Mouse (Mus musculus) heart, adult 2 months (tissue): Measurements from ENCODE around the gene Rreb1. TPM values are rescaled to one million over a fixed set of nuclear protein-coding genes. Genes with fewer than 3 reads are reported as not detected.

Source experiments
- DNase-seq, 2 experiments: peaks; one replicate each; pipeline ENCODE4 v3.0.0; 2021
- H3K27ac ChIP-seq: fragments of 200-600 bp; 2 replicates; pipeline ENCODE4 v1.8.1; 2022
- H3K27me3 ChIP-seq: fragments of 200-500 bp; 2 replicates; pipeline ENCODE4 v1.6.1; 2012; ENCODE audit warnings: mild to moderate bottlenecking, low read length, inconsistent platforms, mixed read lengths; ENCODE audit not compliant: control insufficient read depth, insufficient read depth
- H3K36me3 ChIP-seq: fragments of 200-500 bp; 2 replicates; pipeline ENCODE4 v1.6.1; 2012; ENCODE audit warnings: low read length, inconsistent platforms; ENCODE audit not compliant: control insufficient read depth, insufficient read depth
- H3K4me1 ChIP-seq: fragments of 200-500 bp; 2 replicates; pipeline ENCODE4 v1.6.1; 2011; ENCODE audit warnings: low read length; ENCODE audit not compliant: control insufficient read depth, insufficient read depth
- H3K4me3 ChIP-seq: fragments of 200-600 bp; 2 replicates; pipeline ENCODE4 v1.8.1; 2022
- H3K79me2 ChIP-seq: fragments of 200-500 bp; replicated peaks from 2 replicates; pipeline ENCODE4 v1.6.1; 2012; ENCODE audit warnings: mild to moderate bottlenecking, inconsistent platforms, low read length, moderate library complexity, mixed read lengths; ENCODE audit not compliant: control insufficient read depth, insufficient read depth
- H3K9ac ChIP-seq: fragments of 200-500 bp; 2 replicates; pipeline ENCODE4 v1.6.1; 2012; ENCODE audit warnings: low read depth, mild to moderate bottlenecking, control low read depth, inconsistent platforms, low read length, mixed read lengths
- CTCF ChIP-seq: fragments of 200-600 bp; IDR thresholded peaks from 2 replicates; pipeline ENCODE4 v1.8.1; 2022; ENCODE audit warnings: antibody characterized with exemption, mild to moderate bottlenecking, moderate library complexity
- EP300 ChIP-seq: fragments of 200-500 bp; IDR thresholded peaks from 2 replicates; pipeline ENCODE4 v1.6.1; 2011; ENCODE audit warnings: low read depth, low read length, control low read depth; ENCODE audit not compliant: insufficient read depth
- POLR2A ChIP-seq: fragments of 200-500 bp; IDR thresholded peaks from 2 replicates; pipeline ENCODE4 v1.6.1; 2011; ENCODE audit warnings: mild to moderate bottlenecking, low read depth, low read length, control low read depth; ENCODE audit not compliant: insufficient read depth
- WGBS: fragments of 180-500 bp; shearing (Covaris S2); methylation state at CpG from one replicate; pipeline ENCODE4 v1.1.7; 2018; 5-methylcytosine and 5-hydroxymethylcytosine counted together
- intact Hi-C: fragments of 180-260 bp; cut with DNase I; formaldehyde crosslinking; loops from one replicate; pipeline ENCODE4 v1.15.1; 2025
- polyA plus RNA-seq: library from polyadenylated mRNA; depleted of rRNA; stranded (reverse); fragments of >200 nt; gene quantifications from 2 replicates; pipeline ENCODE4 v1.2.3, GENCODE M21; 2012
- total RNA-seq, 2 experiments: library from RNA; stranded (reverse); gene quantifications; 2 replicates each; pipeline ENCODE4 v1.2.3; 2021

The Rreb1 gene
- total and polyA plus RNA-seq, 3 experiments = 12.8 to 57.5 (median 34.3) TPM

DNA sequence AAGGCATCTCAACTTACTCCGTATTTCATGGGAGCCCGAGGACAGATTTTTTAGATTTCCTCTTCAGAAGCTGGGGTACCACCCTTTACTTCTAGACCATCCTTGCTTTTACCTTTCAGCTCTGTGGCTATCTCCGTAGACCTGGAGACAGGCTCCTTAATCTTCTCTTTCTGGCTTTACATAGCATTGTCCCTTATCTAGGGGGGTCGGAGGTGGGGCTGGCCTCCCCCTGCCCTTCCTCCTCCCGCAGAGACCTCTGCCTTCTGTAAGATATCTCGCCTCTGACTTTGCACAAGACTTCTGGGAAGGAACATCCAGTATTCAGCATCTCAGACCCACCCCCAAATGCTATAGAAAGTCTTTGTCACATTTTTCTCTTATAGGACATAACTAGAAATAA, 107.8 kb downstream of the Rreb1 start:
- TF ChIP-seq CTCF = no peak
- no peak for TF ChIP-seq EP300
- TF ChIP-seq POLR2A = no peak
- no peak overlapping the region for H3K9ac ChIP-seq
- no peak for DNase-seq
- H3K27ac ChIP-seq = no peak overlapping the region
- H3K4me3 ChIP-seq = no peak overlapping the region
- 72% methylated on average over 6 of the region's 6 CpGs for WGBS
- intact Hi-C loops = no loop called here
- H3K27me3 ChIP-seq = no peaks in the 10 kb centered on the region
- peaks cover 22% of the 10 kb centered on the region for H3K4me1 ChIP-seq
- peaks cover 6% of the 10 kb centered on the region for H3K79me2 ChIP-seq
- peaks cover 4% of the 10 kb centered on the region for H3K36me3 ChIP-seq

DNA sequence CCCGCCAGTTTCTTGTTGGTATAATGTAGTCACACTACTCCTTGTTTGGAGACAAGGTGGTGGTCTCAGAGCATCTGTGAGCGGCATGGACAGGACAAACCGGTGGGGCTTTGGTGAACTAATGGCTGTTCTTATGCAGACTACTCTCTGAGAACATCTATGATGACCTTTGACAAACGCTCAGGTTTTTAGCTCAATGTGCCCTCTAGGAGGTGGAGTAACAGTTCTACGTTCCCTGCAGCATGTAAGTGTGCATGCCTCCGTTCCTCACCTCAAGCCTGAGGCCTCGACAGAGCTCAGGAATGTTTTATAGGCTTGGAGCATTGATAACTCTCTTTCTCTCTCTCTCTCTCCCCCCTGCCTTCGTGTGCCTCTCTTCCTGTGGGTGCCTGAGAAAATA, 116.6 kb downstream of the Rreb1 start:
- DNase-seq = no peak
- H3K36me3 ChIP-seq = peaks cover 43% of the 10 kb centered on the region
- intact Hi-C loops = no loop called here

DNA sequence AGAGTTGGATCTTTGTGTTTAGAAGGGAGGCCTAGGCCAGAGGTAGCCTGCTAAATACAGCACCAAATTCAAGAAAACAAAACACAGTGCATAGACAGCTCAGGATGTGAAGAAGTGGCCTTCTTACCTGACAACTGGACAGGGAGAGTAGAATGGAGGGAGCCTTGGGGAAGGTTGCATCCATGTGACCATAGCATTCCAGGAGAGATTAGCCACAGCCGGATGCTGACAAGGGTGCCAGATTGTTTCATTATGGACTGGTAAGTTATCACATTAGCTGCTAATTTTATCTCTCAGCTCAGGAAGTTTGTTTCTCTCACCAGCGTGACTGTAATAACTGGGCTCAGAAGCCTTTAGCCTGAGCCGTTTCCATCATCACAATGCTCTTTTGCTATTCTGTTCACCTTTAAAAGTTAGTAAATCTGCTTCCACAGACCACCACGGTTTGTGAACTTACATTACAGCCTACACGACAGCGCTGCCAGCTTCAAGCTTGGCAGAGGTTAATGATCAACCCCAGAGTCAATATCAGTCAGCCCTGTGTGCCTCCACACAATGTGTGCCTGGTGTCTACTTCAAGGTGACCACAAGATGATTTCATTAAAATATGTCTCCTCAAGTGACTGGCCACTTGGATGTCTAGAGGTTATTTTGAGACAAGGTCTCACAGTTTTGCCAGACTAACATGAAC, 117.5 kb downstream of the Rreb1 start:
- Histone ChIP-seq H3K36me3 (peaks cover 44% of the 10 kb centered on the region), H3K4me3 (no peak overlapping the region), H3K27me3 (no peaks in the 10 kb centered on the region), H3K27ac (peak overlapping the region; percentile 72), H3K4me1 (peaks cover 9% of the 10 kb centered on the region), H3K9ac (no peak overlapping the region), H3K79me2 (peaks cover 3% of the 10 kb centered on the region)
- TF ChIP-seq EP300 = no peak
- TF ChIP-seq CTCF = no peak
- no peak for TF ChIP-seq POLR2A
- intact Hi-C loops = no loop called here
- WGBS = 29% methylated on average over 6 of the region's 6 CpGs
- peak in 1 of 2 experiments; percentile 28 for DNase-seq

More for the DNA sequence above, 116.6 kb downstream of the Rreb1 start:
- 71% methylated on average over 8 of the region's 8 CpGs for WGBS
- H3K27me3 ChIP-seq = no peaks in the 10 kb centered on the region
- H3K4me1 ChIP-seq = peaks cover 9% of the 10 kb centered on the region
- peaks cover 3% of the 10 kb centered on the region for H3K79me2 ChIP-seq
- H3K9ac ChIP-seq = no peak overlapping the region
- no peak overlapping the region; the same call in 1 of the 2 replicates for H3K27ac ChIP-seq
- no peak overlapping the region for H3K4me3 ChIP-seq
- TF ChIP-seq EP300 (no peak), POLR2A (no peak), CTCF (no peak)

DNA sequence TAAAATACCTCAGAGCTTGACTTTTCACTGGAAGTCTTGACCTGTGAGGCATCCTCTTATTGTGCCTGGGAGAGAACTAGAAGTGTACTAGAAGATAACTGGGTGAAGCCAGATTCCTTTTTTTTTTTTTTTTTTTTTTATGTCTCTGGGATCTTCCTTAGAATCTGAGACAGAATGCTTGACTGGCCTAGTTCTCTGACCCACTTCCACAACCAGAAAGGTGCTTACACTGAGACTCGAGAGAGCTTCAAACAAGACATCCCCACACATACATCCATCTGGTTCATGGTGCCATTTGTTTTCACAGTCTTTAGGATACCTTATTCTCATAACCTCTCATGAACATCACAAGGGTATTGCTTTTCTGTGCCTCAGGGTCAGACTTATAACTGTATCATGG, 118.2 kb downstream of the Rreb1 start:
- no peak for DNase-seq
- no peak for TF ChIP-seq EP300
- no peak for TF ChIP-seq POLR2A
- no peak for TF ChIP-seq CTCF
- peaks cover 9% of the 10 kb centered on the region for H3K4me1 ChIP-seq
- no peaks in the 10 kb centered on the region for H3K27me3 ChIP-seq
- peaks cover 3% of the 10 kb centered on the region for H3K79me2 ChIP-seq
- peak overlapping the region; percentile 72 for H3K27ac ChIP-seq
- no peak overlapping the region for H3K4me3 ChIP-seq
- 83% methylated on average over 1 of the region's 1 CpGs for WGBS
- intact Hi-C loops = no loop called here
- H3K9ac ChIP-seq = no peak overlapping the region
- peaks cover 44% of the 10 kb centered on the region for H3K36me3 ChIP-seq

DNA sequence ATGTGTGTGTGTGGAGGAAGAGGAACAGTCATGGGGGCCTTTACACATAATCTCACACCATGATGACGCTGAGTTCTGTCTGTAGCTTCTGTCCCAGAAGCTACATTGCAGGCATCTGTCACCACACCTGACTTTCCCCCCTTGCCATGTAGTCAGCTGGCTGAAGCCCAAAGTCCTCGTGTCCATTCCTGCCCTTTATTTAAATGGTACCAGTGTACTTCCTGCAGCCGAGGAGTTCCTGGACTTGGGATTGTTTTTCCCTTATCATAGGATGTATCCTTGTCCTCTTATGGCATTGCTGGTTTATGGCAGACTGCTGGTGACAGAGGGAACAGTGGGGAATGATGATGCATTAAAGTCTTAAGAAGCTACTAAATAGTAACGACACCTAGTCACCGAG, 120.6 kb downstream of the Rreb1 start:
- H3K9ac ChIP-seq = no peak overlapping the region
- peaks cover 38% of the 10 kb centered on the region for H3K36me3 ChIP-seq
- intact Hi-C loops = no loop called here
- H3K27me3 ChIP-seq = no peaks in the 10 kb centered on the region
- no peak overlapping the region for H3K27ac ChIP-seq
- H3K4me3 ChIP-seq = no peak overlapping the region
- peaks cover 5% of the 10 kb centered on the region for H3K79me2 ChIP-seq
- TF ChIP-seq POLR2A (no peak), EP300 (no peak), CTCF (no peak)
- DNase-seq = no peak
- WGBS = 56% methylated on average over 5 of the region's 5 CpGs
- peaks cover 9% of the 10 kb centered on the region for H3K4me1 ChIP-seq

DNA sequence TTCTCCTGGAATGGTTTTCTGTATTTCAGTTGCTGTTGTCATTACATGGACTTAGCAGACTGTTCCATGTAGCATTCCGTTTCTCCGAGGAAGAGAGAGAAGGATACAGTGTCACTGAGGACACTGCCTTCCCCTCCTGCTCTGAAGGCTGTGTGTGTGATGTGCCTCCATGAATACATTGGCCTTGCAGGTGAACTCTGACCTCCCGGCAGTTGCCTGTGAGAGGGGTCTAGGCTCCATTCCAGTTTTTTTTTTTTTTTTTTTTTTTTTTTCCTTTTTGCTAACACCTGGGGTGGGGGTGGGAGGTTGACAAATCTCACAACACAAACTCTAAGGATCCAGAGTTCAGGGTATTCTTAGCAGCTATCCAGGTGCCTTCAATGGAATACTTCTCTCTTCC, 124.8 kb downstream of the Rreb1 start:
- DNase-seq = no peak

More for the DNA sequence above, 124.8 kb downstream of the Rreb1 start:
- 88% methylated on average over 3 of the region's 3 CpGs for WGBS
- peaks cover 8% of the 10 kb centered on the region for H3K36me3 ChIP-seq
- TF ChIP-seq EP300 (no peak), CTCF (no peak), POLR2A (no peak)
- H3K4me3 ChIP-seq = no peak overlapping the region
- no peak overlapping the region for H3K9ac ChIP-seq
- H3K79me2 ChIP-seq = peaks cover 5% of the 10 kb centered on the region
- H3K27ac ChIP-seq = no peak overlapping the region
- no peaks in the 10 kb centered on the region for H3K27me3 ChIP-seq
- intact Hi-C loops = no loop called here
- no peaks in the 10 kb centered on the region for H3K4me1 ChIP-seq
